Mouse (Mus musculus): Measurements from ENCODE around the gene Fus.

DNA sequence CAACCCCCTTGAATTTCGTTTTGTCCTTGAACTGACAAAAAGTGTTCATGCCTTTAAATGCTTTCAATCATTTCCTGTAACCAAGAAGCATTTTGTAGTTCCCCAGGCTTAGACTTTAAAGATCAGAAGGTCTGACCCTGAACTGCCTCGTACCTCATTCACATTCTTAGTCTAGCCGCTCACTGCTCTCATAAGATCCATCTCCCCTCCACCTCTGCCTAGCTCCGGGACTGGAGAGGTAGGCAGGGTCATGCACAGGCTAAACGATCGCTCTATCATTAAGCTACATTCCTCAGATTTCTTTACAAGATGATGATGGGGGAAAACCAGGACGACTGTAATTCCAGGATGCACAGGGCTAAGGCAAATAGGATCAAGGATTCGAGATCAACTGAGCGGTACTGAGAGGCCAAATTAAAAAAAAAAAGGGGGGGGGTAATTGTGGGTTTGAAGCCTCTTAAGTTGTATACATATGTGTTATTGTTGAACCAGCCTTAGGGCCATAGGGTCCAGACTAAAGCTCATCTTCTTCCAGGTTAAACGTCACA is 812 bp upstream of the Fus start:
- TF ChIP-seq CTCF (IDR thresholded peaks at IDR 0.05; ENCODE audit: extremely low read depth, insufficient read depth, insufficient read length, insufficient replicate concordance) (no peak), POLR2A (IDR thresholded peaks at IDR 0.05; ENCODE audit: low read depth, low read length) (no peak)

All from spleen, adult 2 months (tissue).